Mouse (Mus musculus): Measurements from ENCODE around the gene Jup.

- TF ChIP-seq GATA1 (IDR thresholded peaks at IDR 0.05; ENCODE audit: borderline replicate concordance, low read length) = no peak
- TF ChIP-seq FLI1 (IDR thresholded peaks at IDR 0.05; ENCODE audit: low read length) = no peak
Measured at GRCm38 (mm10) chr11:100322591-100323258, 74.8 kb downstream of the Jup start.
